Mouse (Mus musculus): ENCODE measurements around the gene Lrrc46.

The Lrrc46 gene

DNA sequence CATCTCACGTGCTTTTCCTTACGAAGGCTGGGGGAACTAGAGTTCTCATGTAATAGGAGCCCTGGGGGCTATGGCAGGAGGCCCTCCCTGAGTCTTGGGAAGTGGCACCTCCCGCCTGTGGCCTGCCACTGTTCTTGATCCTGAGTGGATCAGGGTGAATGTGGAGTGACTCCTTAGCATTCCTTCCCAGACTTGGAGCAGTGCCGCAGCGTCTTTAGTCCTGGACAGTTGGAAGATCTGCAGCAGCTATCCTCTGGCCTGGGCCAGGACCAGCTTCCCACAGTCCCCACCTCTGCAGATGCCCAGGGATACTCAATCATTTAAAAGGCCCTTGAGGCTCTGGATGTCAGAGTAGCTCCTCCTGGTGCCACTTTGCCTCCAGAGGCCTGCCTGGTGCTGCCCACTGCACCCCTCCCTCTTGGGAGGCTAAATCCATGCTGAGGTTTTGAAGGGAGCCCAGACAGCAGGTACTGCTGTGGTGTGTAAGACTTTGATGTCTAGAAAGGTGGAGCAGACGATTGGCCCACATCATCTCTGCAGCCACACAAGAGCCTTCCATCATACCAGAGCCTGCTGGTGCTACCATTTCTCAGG is 8.4 kb upstream of the Lrrc46 start:
- DNase-seq (ENCODE audit: low read depth, low spot score): no peak

DNA sequence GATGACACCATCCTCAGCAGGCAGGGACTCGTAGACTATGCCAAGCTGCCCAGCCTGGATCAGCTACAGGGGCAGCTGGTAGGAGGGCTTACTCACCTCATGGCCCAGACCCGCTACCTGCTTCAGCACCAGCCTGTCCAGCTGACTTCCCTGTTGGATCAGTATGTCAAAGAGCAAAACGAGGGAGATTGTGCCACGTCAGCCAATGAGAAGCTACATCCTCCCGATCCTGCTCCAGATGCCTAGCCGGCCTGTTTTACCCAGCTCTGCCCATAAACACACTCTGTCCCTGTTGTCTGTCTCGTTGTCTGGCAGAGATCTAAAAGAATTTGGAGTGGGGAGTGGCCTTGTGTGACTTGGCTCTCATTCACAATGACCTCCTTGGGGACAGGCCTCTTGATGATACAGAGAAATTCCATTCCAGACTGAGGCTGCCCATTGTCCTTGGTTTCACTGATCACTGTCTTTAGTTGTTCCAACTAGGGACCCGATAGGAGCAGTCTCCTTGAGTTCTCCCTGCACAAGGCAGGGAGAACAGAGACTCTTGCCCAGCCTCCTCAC is 7.0 kb upstream of the Lrrc46 start:
- no peak for DNase-seq (ENCODE audit: low read depth, low spot score)

DNA sequence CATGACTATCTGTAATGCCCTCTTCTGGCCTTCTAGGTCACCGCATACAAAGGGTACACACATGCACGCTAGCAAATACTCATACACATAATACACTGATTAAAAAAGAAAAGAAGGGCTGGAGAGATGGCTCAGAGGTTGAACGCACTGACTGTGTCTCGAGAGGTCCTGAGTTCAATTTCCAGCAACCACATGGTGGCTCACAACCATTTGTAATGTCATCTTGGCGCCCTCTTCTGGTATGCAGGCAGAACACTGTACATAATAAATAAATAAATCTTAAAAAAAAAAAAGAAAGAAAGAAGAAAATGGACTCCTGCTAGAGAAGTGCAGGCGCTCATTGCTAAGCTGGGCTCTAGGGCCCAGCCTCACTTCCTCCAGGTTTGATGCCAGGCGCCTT is 4.7 kb upstream of the Lrrc46 start:
- no peak for DNase-seq (ENCODE audit: low read depth, low spot score)

- no peak for DNase-seq (ENCODE audit: low read depth, low spot score)
These were observed 3.7 kb upstream of the Lrrc46 start for GRCm38 (mm10) chr11:97044902-97045301.

DNA sequence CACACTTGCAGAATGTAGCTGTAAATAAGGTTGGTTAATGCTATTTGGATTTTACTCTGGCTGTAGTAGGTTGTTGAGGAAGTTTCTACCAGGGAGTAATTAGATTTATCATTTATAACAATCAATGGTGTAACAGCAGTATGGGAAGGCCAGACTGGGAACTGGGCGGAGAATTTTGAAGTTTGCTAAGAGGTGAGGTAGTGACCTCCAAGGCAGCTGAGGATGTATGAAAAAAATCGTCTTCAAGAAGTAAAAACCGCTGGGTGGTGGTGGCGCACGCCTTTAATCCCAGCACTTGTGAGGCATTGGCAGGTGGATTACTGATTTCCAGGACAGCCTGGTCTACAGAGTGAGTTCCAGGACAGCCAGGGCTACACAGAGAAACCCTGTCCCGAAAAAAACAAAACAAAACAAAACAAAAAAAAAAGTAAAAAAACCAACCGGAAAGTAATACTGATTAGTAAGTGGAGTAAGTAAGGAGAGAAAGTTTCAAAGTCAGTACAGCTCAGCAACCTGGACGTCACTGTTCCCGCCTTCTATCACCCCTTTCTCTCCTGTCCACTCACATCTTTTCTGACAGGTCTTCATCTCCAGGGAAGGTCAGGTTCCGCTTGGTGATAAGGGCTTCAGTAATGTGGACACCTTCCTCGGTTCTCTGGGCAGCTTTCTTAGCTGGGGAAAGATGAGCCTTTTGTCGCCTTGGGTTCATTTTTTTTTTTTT is 746 bp downstream of the Lrrc46 start:
- DNase-seq (ENCODE audit: low read depth, low spot score): no peak

DNA sequence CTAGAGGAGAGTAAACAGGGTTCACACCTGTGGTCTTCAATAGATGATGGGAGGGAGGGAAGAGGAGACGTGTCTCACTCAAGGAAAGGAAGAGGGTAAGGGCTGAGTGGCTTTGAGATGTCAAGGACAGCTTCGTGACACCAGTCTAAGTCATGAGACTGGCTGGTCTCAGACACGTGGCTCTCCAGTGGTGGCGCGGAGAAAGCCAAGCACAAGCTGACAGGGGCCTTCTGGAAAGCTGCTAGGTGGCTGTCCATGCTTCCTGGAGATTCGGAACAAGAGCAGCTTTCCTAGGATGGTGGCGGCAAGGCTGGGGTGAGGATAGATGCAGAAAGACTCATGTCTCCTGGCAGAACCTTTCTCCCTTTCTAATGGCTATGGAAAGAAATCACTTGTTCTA is 2.3 kb downstream of the Lrrc46 start:
- DNase-seq (ENCODE audit: low read depth, low spot score): no peak

DNA sequence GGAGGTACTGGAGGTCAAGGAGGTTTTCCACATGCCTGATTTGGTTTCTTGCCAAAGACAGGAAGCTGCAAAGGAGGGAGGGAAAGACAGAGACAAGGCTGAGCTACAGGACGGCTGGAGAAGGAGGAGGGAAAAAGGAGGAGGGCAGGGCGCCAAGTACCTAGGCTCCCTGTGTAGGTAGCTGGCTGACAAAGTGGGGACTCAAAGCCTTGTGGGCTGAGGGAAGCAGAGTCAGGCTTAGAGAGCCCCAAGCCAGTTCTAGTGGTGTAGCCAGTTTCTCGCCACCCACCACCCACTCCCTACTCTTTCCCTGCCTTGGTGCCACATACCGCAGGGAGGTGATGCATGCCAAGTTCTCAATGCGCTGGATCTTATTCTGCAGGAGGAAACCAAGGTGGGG is 5.1 kb downstream of the Lrrc46 start:
- DNase-seq (ENCODE audit: low read depth, low spot score): no peak

GRCm38 (mm10) chr11:97033781-97034180 is 7.4 kb downstream of the Lrrc46 start:
- DNase-seq (ENCODE audit: low read depth, low spot score): no peak

GRCm38 (mm10) chr11:97032499-97032898 is 8.7 kb downstream of the Lrrc46 start:
- no peak for DNase-seq (ENCODE audit: low read depth, low spot score)

DNA sequence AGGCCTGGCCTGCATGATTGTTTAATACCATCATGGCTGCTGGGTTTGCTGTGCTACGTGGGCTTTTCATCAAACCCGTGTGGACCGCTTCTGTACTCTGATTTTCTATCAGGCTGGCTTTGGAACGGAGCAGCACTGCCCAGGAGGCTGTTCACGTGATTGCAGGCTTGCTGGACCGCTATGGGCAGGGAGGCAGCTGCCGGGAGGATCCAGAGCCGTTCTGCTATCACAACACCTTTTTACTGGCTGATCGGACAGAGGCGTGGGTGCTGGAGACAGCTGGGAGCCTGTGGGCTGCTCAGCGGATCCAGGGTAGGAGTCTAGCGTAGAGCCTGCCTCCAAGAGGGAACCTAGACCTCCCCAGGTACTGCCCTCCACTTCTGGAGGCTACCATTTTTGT is 9.2 kb downstream of the Lrrc46 start:
- DNase-seq (ENCODE audit: low read depth, low spot score): no peak

DNA sequence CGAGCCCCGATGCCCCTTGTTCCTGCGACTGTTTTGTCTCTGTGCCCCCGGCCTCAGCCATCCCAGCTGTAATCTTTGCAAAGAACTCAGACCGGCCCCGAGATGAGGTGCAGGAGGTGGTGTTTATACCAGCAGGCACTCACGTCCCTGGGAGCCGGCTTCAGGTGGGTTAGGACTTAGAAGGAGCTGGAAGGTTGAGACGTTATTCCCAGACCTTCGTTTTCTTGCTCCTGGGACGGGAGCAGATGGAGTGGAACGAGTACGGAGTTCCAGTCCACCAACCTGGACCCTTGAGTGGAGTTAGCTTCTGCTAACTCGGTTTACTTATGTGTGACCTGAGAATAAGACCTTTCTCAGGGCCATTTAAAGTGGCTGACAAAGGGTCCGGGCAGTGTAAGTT is 10.8 kb downstream of the Lrrc46 start:
- DNase-seq (ENCODE audit: low read depth, low spot score): no peak

GRCm38 (mm10) chr11:97029686-97030417 is 11.4 kb downstream of the Lrrc46 start, which contains the start of gene Scrn2:
Gene Scrn2 (plus strand): TSS chr11:97029938.
- peak; percentile 90 for DNase-seq (ENCODE audit: low read depth, low spot score)

DNA sequence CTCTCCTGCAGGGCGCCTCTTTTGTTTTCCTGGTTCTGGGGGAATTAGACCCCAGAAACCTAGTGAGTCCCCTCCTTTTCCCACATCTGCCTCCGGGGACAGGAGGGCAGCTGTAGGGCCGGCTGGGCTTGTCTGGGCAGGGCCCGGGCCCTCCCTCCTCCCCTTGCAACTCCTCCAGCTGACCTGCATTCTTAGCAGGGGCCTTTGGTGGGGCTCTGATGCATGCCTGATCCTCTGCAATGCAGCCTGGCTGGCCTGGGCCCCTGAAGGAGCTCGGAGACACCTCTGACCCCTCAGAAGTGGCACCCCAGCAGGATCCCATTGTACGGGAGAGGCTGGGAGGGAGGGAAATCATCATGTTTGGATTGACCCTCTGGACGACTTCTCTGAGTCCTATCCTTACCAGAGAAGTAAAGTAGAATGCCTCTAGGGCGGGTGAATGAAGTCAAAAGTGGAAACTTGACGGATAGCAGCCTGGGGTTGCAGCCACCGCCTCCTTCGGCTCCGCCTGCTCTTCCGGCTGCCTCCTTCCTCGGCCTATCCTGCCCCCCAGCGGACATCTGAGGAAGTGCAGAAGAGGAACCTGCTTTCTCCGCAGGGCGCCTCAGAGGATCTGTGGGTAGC is 15.4 kb downstream of the Lrrc46 start:
- peak; percentile 94 for DNase-seq (ENCODE audit: low read depth, low spot score)

GRCm38 (mm10) chr11:97024977-97025376 is 16.2 kb downstream of the Lrrc46 start:
- DNase-seq (ENCODE audit: low read depth, low spot score): no peak

GRCm38 (mm10) chr11:97021873-97022484 is 19.2 kb downstream of the Lrrc46 start:
- DNase-seq (ENCODE audit: low read depth, low spot score): peak; percentile 80

GRCm38 (mm10) chr11:97021121-97021765 is 20.0 kb downstream of the Lrrc46 start:
- no peak for DNase-seq (ENCODE audit: low read depth, low spot score)

- no peak for DNase-seq (ENCODE audit: low read depth, low spot score)
These were observed 21.9 kb downstream of the Lrrc46 start for GRCm38 (mm10) chr11:97019345-97019708.

DNA sequence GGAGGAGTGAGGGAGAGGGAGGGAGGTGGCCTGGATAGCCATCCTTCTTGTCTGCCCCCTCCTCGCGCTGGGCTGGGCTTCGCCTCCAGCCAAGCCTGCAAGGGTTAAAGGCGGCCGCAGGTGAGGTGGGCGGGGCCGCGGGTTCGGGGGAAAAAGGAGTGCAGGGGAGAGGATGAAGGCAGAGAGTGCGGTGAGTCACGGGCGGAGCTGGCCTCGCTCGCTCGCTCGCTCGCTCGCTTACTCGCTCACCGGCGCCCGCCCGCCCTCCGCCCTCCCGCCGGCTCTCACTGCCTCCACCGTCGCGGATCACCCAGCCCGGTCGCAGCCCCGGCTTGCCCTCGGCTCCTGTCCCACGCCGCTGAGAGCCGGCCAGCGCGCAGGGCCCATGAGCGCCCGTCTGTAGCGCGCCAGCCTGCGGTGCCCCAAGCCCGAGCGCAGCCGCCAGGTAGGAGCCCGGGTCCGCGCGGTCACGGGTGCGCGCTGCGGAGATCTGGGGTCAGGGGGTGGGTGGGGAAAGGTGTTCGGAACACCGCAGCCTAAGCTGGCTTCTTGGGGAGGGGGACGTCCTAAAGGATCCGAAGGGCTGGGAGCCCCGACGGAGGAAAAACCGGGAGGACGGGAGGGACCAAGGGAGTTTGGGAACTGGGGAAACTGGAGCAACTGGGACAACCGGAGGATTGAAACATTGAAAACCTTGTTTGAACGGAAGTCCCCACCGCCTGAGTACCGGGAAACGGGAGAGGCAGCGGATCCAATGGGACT is 22.4 kb downstream of the Lrrc46 start:
- no peak for DNase-seq (ENCODE audit: low read depth, low spot score)

- DNase-seq (ENCODE audit: low read depth, low spot score): no peak
These were observed 23.3 kb downstream of the Lrrc46 start for GRCm38 (mm10) chr11:97017696-97018582.

All from mesoderm, embryonic 11.5 days (tissue).